Mouse (Mus musculus): ENCODE measurements around the gene Arfgef2. TPM values are rescaled to one million over a fixed set of nuclear protein-coding genes. Genes with fewer than 3 reads are reported as not detected.

The Arfgef2 gene
- polyA plus RNA-seq (2015; fragmentation: Nextera tagmentation; extraction: Ambion mirVana), result 3.2 and 3.4 TPM in 2 replicates

DNA sequence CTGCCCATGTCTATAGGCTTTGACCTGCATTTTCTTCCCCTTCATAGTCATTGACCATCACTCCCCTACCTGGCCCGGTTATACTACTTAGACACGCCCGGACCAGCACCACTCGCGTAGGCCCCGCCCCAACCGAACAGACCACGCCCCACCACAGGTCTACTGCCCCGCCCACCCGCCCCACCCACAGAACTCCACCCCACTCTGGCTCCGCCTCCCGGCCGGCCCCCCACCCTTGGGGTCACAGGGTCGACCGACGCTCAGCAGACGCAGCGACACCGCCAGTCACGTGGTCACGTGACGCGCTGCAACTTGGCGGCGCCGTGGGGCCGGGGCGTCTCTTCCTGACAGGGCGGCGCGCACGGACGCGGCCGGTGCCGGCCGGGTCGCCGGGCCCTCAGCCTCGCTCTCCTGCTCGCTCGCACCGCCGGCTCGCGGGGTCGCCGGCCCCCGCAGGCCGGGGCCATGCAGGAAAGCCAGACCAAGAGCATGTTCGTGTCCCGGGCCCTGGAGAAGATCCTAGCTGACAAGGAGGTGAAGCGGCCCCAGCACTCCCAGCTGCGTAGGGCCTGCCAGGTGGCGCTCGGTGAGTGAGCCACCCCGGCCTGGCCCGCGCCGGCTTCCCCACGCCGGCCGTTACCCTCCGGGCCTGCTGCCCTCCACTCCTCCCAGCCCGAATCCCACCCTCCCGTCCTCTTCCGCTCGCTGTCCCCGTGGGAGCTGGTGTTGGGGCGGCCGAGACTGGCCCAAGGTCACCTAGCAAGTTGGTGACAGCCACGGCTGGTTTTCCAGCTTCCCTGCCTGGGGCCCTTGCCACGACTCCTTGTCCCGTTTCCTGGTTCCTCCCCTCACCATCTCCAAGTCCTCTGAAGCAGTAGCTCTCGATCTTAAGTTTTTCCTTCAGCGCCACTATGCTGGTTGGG, at the start of gene Arfgef2:
Gene Arfgef2, plus strand, starts transcription at position 339 of the 923 bp plus-strand sequence.
- Histone ChIP-seq H3K9me3 (ENCODE audit: control insufficient read depth, low read length) (no peaks in the 10 kb centered on the region), H3K4me3 (replicated peaks; ENCODE audit: low read length) (peak within 1 kb of the TSS; percentile 51), H3K4me1 (replicated peaks; ENCODE audit: control insufficient read depth, insufficient read depth, low read length) (peaks cover 11% of the 10 kb centered on the region), H3K4me2 (ENCODE audit: low read length) (peak within 1 kb of the TSS; percentile 82), H3K27me3 (replicated peaks; ENCODE audit: control insufficient read depth, insufficient read depth, low read length) (no peaks in the 10 kb centered on the region), H3K9ac (replicated peaks; ENCODE audit: low read depth, low read length) (peak within 1 kb of the TSS; percentile 60), H3K36me3 (ENCODE audit: control insufficient read depth, insufficient read depth) (no peaks in the 10 kb centered on the region), H3K27ac (ENCODE audit: low read length) (0 out of 2 replicates have a peak within 1 kb of the TSS, but pooled peaks have one; percentile 19)
- peak; percentile 87 for ATAC-seq
- WGBS, result 1% methylated on average over 70 of the region's 76 CpGs

DNA sequence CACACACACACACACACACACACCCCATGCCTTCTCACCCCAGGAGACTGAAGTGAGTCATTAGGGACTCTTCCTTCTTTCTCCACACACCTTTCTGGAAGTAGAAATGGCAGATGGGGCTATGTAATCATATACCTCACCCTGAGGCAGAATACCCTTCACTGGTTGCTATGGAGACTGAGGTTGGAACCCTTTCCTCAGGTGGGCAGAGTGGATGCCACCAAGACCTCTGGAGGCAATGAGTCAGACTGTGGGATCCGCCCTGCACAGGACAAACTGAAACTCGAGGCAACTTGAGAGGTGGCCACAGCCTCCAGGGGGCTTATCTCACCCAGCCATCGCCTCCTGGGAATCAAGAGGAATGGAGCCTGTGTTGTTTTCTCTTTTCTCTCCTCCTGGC, 47.4 kb upstream of the Arfgef2 start:
- Histone ChIP-seq H3K27ac (ENCODE audit: low read length) (no peak overlapping the region), H3K27me3 (replicated peaks; ENCODE audit: control insufficient read depth, insufficient read depth, low read length) (no peaks in the 10 kb centered on the region), H3K9ac (replicated peaks; ENCODE audit: low read depth, low read length) (no peak overlapping the region), H3K4me3 (replicated peaks; ENCODE audit: low read length) (no peak overlapping the region), H3K9me3 (ENCODE audit: control insufficient read depth, low read length) (no peaks in the 10 kb centered on the region), H3K36me3 (ENCODE audit: control insufficient read depth, insufficient read depth) (no peaks in the 10 kb centered on the region), H3K4me1 (replicated peaks; ENCODE audit: control insufficient read depth, insufficient read depth, low read length) (no peaks in the 10 kb centered on the region), H3K4me2 (ENCODE audit: low read length) (no peak overlapping the region)
- ATAC-seq, result no peak
- WGBS, result 27% methylated on average over 3 of the region's 3 CpGs

GRCm38 (mm10) chr2:166764051-166764450, 41.3 kb upstream of the Arfgef2 start:
- H3K9ac ChIP-seq (replicated peaks; ENCODE audit: low read depth, low read length), result no peak overlapping the region
- H3K4me3 ChIP-seq (replicated peaks; ENCODE audit: low read length), result no peak overlapping the region
- H3K27me3 ChIP-seq (replicated peaks; ENCODE audit: control insufficient read depth, insufficient read depth, low read length), result no peaks in the 10 kb centered on the region
- peak overlapping the region; percentile 47; the same call in 1 of the 2 replicates for H3K27ac ChIP-seq (ENCODE audit: low read length)
- 28% methylated on average over 5 of the region's 5 CpGs for WGBS
- no peak for ATAC-seq
- no peaks in the 10 kb centered on the region for H3K36me3 ChIP-seq (ENCODE audit: control insufficient read depth, insufficient read depth)
- no peaks in the 10 kb centered on the region for H3K9me3 ChIP-seq (ENCODE audit: control insufficient read depth, low read length)
- H3K4me1 ChIP-seq (replicated peaks; ENCODE audit: control insufficient read depth, insufficient read depth, low read length), result peaks cover 6% of the 10 kb centered on the region
- no peak overlapping the region for H3K4me2 ChIP-seq (ENCODE audit: low read length)

GRCm38 (mm10) chr2:166767591-166767990, 37.8 kb upstream of the Arfgef2 start:
- Histone ChIP-seq H3K9me3 (ENCODE audit: control insufficient read depth, low read length) (no peaks in the 10 kb centered on the region), H3K27ac (ENCODE audit: low read length) (no peak overlapping the region), H3K4me3 (replicated peaks; ENCODE audit: low read length) (no peak overlapping the region), H3K9ac (replicated peaks; ENCODE audit: low read depth, low read length) (no peak overlapping the region), H3K4me2 (ENCODE audit: low read length) (no peak overlapping the region), H3K4me1 (replicated peaks; ENCODE audit: control insufficient read depth, insufficient read depth, low read length) (peaks cover 6% of the 10 kb centered on the region), H3K36me3 (ENCODE audit: control insufficient read depth, insufficient read depth) (no peaks in the 10 kb centered on the region), H3K27me3 (replicated peaks; ENCODE audit: control insufficient read depth, insufficient read depth, low read length) (no peaks in the 10 kb centered on the region)
- WGBS, result 73% methylated on average over 9 of the region's 9 CpGs
- ATAC-seq, result no peak

GRCm38 (mm10) chr2:166771396-166771795, 34.0 kb upstream of the Arfgef2 start:
- Histone ChIP-seq H3K4me1 (replicated peaks; ENCODE audit: control insufficient read depth, insufficient read depth, low read length) (no peaks in the 10 kb centered on the region), H3K9me3 (ENCODE audit: control insufficient read depth, low read length) (no peaks in the 10 kb centered on the region), H3K4me3 (replicated peaks; ENCODE audit: low read length) (no peak overlapping the region), H3K9ac (replicated peaks; ENCODE audit: low read depth, low read length) (no peak overlapping the region), H3K27ac (ENCODE audit: low read length) (no peak overlapping the region), H3K27me3 (replicated peaks; ENCODE audit: control insufficient read depth, insufficient read depth, low read length) (no peaks in the 10 kb centered on the region), H3K36me3 (ENCODE audit: control insufficient read depth, insufficient read depth) (no peaks in the 10 kb centered on the region), H3K4me2 (ENCODE audit: low read length) (no peak overlapping the region)
- 68% methylated on average over 11 of the region's 11 CpGs for WGBS
- ATAC-seq, result no peak

- no peaks in the 10 kb centered on the region for H3K4me1 ChIP-seq (replicated peaks; ENCODE audit: control insufficient read depth, insufficient read depth, low read length)
- H3K27me3 ChIP-seq (replicated peaks; ENCODE audit: control insufficient read depth, insufficient read depth, low read length), result no peaks in the 10 kb centered on the region
- WGBS, result 76% methylated on average over 10 of the region's 10 CpGs
- H3K4me3 ChIP-seq (replicated peaks; ENCODE audit: low read length), result no peak overlapping the region
- no peaks in the 10 kb centered on the region for H3K9me3 ChIP-seq (ENCODE audit: control insufficient read depth, low read length)
- H3K36me3 ChIP-seq (ENCODE audit: control insufficient read depth, insufficient read depth), result no peaks in the 10 kb centered on the region
- H3K27ac ChIP-seq (ENCODE audit: low read length), result no peak overlapping the region
- no peak overlapping the region for H3K4me2 ChIP-seq (ENCODE audit: low read length)
- H3K9ac ChIP-seq (replicated peaks; ENCODE audit: low read depth, low read length), result no peak overlapping the region
- no peak for ATAC-seq
Measured at GRCm38 (mm10) chr2:166773587-166773986, 31.8 kb upstream of the Arfgef2 start.

DNA sequence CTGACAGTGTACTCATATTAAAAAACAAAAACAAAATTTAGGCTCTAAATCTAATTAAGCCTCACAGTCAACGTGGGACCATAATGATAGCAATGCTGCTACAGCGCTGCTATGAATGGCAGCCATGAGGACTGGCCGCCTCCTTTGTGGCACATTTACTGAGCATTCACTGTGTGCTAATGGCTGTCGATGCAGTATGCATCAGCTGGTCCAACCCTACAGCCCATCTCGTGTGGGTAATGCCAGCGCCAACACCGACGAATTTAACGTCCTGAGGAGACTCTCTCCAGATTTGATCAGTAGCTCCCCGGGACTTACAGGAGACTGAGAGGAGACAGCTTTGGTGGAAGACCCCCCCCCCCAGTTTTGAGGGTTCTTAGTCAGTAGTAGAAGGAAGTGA, 31.1 kb upstream of the Arfgef2 start:
- H3K9ac ChIP-seq (replicated peaks; ENCODE audit: low read depth, low read length), result no peak overlapping the region
- ATAC-seq, result no peak
- no peak overlapping the region for H3K27ac ChIP-seq (ENCODE audit: low read length)
- H3K27me3 ChIP-seq (replicated peaks; ENCODE audit: control insufficient read depth, insufficient read depth, low read length), result no peaks in the 10 kb centered on the region
- no peak overlapping the region for H3K4me3 ChIP-seq (replicated peaks; ENCODE audit: low read length)
- H3K4me2 ChIP-seq (ENCODE audit: low read length), result no peak overlapping the region
- H3K36me3 ChIP-seq (ENCODE audit: control insufficient read depth, insufficient read depth), result no peaks in the 10 kb centered on the region
- 80% methylated on average over 10 of the region's 10 CpGs for WGBS
- H3K9me3 ChIP-seq (ENCODE audit: control insufficient read depth, low read length), result no peaks in the 10 kb centered on the region
- no peaks in the 10 kb centered on the region for H3K4me1 ChIP-seq (replicated peaks; ENCODE audit: control insufficient read depth, insufficient read depth, low read length)

DNA sequence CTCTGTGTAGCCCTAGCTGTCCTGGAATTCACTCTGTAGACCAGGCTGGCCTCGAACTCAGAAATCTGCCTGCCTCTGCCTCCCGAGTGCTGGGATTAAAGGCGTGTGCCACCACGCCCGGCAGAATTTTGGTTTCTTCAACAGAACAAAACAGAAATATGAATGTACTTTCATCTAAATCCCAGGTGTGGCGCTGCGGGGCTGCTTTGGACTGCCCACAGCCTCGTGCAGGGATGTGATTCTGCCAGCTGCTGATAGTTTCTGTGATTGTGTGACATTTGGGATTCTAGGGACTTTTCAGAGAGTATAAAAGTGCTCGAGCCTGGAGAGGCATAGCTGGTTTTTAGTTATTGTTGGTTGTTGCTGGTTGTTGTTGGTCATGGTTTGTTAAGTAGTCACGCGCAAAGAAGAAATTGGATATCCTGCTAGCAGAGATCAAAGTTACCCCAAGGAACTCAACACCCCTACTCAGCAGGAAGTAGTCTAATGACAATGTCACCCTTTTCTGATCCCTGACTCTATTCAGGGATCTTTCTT, 30.0 kb upstream of the Arfgef2 start:
- no peaks in the 10 kb centered on the region for H3K4me1 ChIP-seq (replicated peaks; ENCODE audit: control insufficient read depth, insufficient read depth, low read length)
- H3K27me3 ChIP-seq (replicated peaks; ENCODE audit: control insufficient read depth, insufficient read depth, low read length), result no peaks in the 10 kb centered on the region
- no peak overlapping the region for H3K9ac ChIP-seq (replicated peaks; ENCODE audit: low read depth, low read length)
- H3K27ac ChIP-seq (ENCODE audit: low read length), result no peak overlapping the region
- WGBS, result 70% methylated on average over 11 of the region's 11 CpGs
- H3K4me3 ChIP-seq (replicated peaks; ENCODE audit: low read length), result no peak overlapping the region
- no peaks in the 10 kb centered on the region for H3K36me3 ChIP-seq (ENCODE audit: control insufficient read depth, insufficient read depth)
- H3K9me3 ChIP-seq (ENCODE audit: control insufficient read depth, low read length), result no peaks in the 10 kb centered on the region
- no peak overlapping the region for H3K4me2 ChIP-seq (ENCODE audit: low read length)
- ATAC-seq, result no peak

GRCm38 (mm10) chr2:166776272-166776671, 29.1 kb upstream of the Arfgef2 start:
- H3K9ac ChIP-seq (replicated peaks; ENCODE audit: low read depth, low read length), result no peak overlapping the region
- no peaks in the 10 kb centered on the region for H3K4me1 ChIP-seq (replicated peaks; ENCODE audit: control insufficient read depth, insufficient read depth, low read length)
- H3K27ac ChIP-seq (ENCODE audit: low read length), result no peak overlapping the region
- no peaks in the 10 kb centered on the region for H3K27me3 ChIP-seq (replicated peaks; ENCODE audit: control insufficient read depth, insufficient read depth, low read length)
- ATAC-seq, result no peak
- H3K4me3 ChIP-seq (replicated peaks; ENCODE audit: low read length), result no peak overlapping the region
- no peaks in the 10 kb centered on the region for H3K9me3 ChIP-seq (ENCODE audit: control insufficient read depth, low read length)
- WGBS, result 30% methylated on average over 2 of the region's 2 CpGs
- H3K4me2 ChIP-seq (ENCODE audit: low read length), result no peak overlapping the region
- no peaks in the 10 kb centered on the region for H3K36me3 ChIP-seq (ENCODE audit: control insufficient read depth, insufficient read depth)
